Mouse (Mus musculus) liver, embryonic 16.5 days (tissue): ENCODE measurements around the gene Marcks. TPM values are rescaled to one million over a fixed set of nuclear protein-coding genes. Genes with fewer than 3 reads are reported as not detected.
"Not testable (repeated sequence)": the region's sequence is repeated elsewhere in the genome, so short reads cannot be mapped to it uniquely, and the experiment has no call there.

Experiments used
- ATAC-seq: fragments of 200-750 bp; cut with Nextera tagmentation; 2 replicates; pipeline ENCODE4 v1.8.0; 2017; ENCODE audit warnings: low read depth, mild to moderate bottlenecking, moderate number of reproducible peaks, moderate library complexity
- H3K27ac ChIP-seq: fragments of 300-500 bp; sonication (generic); 2 replicates; pipeline ENCODE4 v1.5.1; 2014; ENCODE audit warnings: mild to moderate bottlenecking, low read length
- H3K27me3 ChIP-seq: fragments of 300-500 bp; sonication (generic); 2 replicates; pipeline ENCODE4 v1.6.1; 2014; ENCODE audit warnings: low read depth, low read length, mixed read lengths; ENCODE audit not compliant: control insufficient read depth, insufficient read depth
- H3K36me3 ChIP-seq: fragments of 300-500 bp; sonication (generic); 2 replicates; pipeline ENCODE4 v1.6.1; 2014; ENCODE audit warnings: mild to moderate bottlenecking; ENCODE audit not compliant: control insufficient read depth, insufficient read depth
- H3K4me1 ChIP-seq: fragments of 300-500 bp; sonication (generic); 2 replicates; pipeline ENCODE4 v1.6.1; 2014; ENCODE audit warnings: low read depth, low read length, mixed read lengths; ENCODE audit not compliant: control insufficient read depth
- H3K4me2 ChIP-seq: fragments of 300-500 bp; sonication (generic); 2 replicates; pipeline ENCODE4 v1.6.1; 2014; ENCODE audit warnings: low read depth, low read length, mixed read lengths
- H3K4me3 ChIP-seq: fragments of 300-500 bp; sonication (generic); 2 replicates; pipeline ENCODE4 v1.5.1; 2014; ENCODE audit warnings: low read depth, mild to moderate bottlenecking, low read length
- H3K9ac ChIP-seq: fragments of 300-500 bp; sonication (generic); 2 replicates; pipeline ENCODE4 v1.6.1; 2014; ENCODE audit warnings: low read depth, low read length
- H3K9me3 ChIP-seq: fragments of 300-500 bp; sonication (generic); replicated peaks from 2 replicates; pipeline ENCODE4 v1.6.1; 2016; ENCODE audit warnings: low read length; ENCODE audit not compliant: control insufficient read depth
- WGBS: fragments of 180-500 bp; shearing (Covaris S2); extraction: QIAGEN DNeasy Blood & Tissue Kit; methylation state at CpG from one replicate; pipeline ENCODE4 v1.1.7; 2014; ENCODE audit not compliant: insufficient replicate concordance; 5-methylcytosine and 5-hydroxymethylcytosine counted together
- polyA plus RNA-seq: library from polyadenylated mRNA; unstranded; fragments of >200 nt; fragmentation: Nextera tagmentation; extraction: Ambion mirVana; gene quantifications from 2 replicates; pipeline ENCODE4 v1.2.1, GENCODE M21; 2015

The Marcks gene
- polyA plus RNA-seq, 1 experiment from 2014 or later = 13.3 TPM

- Histone ChIP-seq H3K27ac (no peak overlapping the region), H3K9ac (no peak overlapping the region), H3K4me2 (no peak overlapping the region), H3K27me3 (no peaks in the 10 kb centered on the region), H3K36me3 (no peaks in the 10 kb centered on the region), H3K4me1 (no peaks in the 10 kb centered on the region), H3K4me3 (no peak overlapping the region), H3K9me3 (no peaks in the 10 kb centered on the region)
- ATAC-seq = no peak
Measured at GRCm38 (mm10) chr10:37093306-37093705, 45.4 kb downstream of the Marcks start.

GRCm38 (mm10) chr10:37090411-37090810, 48.3 kb downstream of the Marcks start:
- Histone ChIP-seq H3K4me1 (no peaks in the 10 kb centered on the region), H3K27me3 (no peaks in the 10 kb centered on the region), H3K4me3 (no peak overlapping the region), H3K9ac (no peak overlapping the region), H3K27ac (no peak overlapping the region), H3K4me2 (no peak overlapping the region), H3K36me3 (no peaks in the 10 kb centered on the region), H3K9me3 (no peaks in the 10 kb centered on the region)
- no peak for ATAC-seq
- 62% methylated on average over 3 of the region's 3 CpGs for WGBS

GRCm38 (mm10) chr10:37084071-37084470, 54.6 kb downstream of the Marcks start:
- not testable (repeated sequence) for H3K9me3 ChIP-seq, ATAC-seq, H3K4me2 ChIP-seq, H3K9ac ChIP-seq, H3K4me1 ChIP-seq, H3K27ac ChIP-seq, H3K36me3 ChIP-seq, H3K4me3 ChIP-seq, H3K27me3 ChIP-seq
- 59% methylated on average over 2 of the region's 2 CpGs for WGBS

Other genes starting within 250 kb of the Marcks start
- gene Hdac2, start 164.4 kb downstream of the Marcks start, polyA plus RNA-seq = 38.4 and 40.9 TPM in 2 replicates